Mouse (Mus musculus) gastrocnemius, postnatal 14 days (tissue): ENCODE measurements around the gene Rrbp1. TPM values are rescaled to one million over a fixed set of nuclear protein-coding genes. Genes with fewer than 3 reads are reported as not detected.

ENCODE experiments used
- DNase-seq: peaks from one replicate; pipeline ENCODE4 v3.0.0; 2021; ENCODE audit warnings: mixed read lengths
- intact Hi-C: fragments of 180-260 bp; cut with DNase I; formaldehyde crosslinking; loops from one replicate; pipeline ENCODE4 v1.15.1; 2025; ENCODE audit warnings: low total_unique reads
- total RNA-seq, 2 experiments: library from RNA; stranded (reverse); gene quantifications; 2 replicates each; pipeline ENCODE4 v1.2.3; 2021

Rrbp1 gene
- total RNA-seq, 2 experiments from 2014 or later, result 73.6 to 99.8 TPM

- DNase-seq, result peak; percentile 22
- intact Hi-C loops, result loop anchor here (10.0 kb wide), 1 partner anchor 242 kb away; no protein-coding TSS in a partner anchor
Measured at GRCm38 (mm10) chr2:143973161-143973560, 37.9 kb downstream of the Rrbp1 start.

GRCm38 (mm10) chr2:143971887-143972286 is 39.2 kb downstream of the Rrbp1 start:
- no peak for DNase-seq
- intact Hi-C loops, result loop anchor here (10.0 kb wide), 1 partner anchor 243 kb away; no protein-coding TSS in a partner anchor

- intact Hi-C loops, result loop anchor here (10.0 kb wide), 1 partner anchor 244 kb away; no protein-coding TSS in a partner anchor
Measured at GRCm38 (mm10) chr2:143970841-143971240, 40.2 kb downstream of the Rrbp1 start.

GRCm38 (mm10) chr2:143969260-143969659 is 41.8 kb downstream of the Rrbp1 start:
- intact Hi-C loops, result no loop called here
- no peak for DNase-seq

More at GRCm38 (mm10) chr2:143970841-143971240, 40.2 kb downstream of the Rrbp1 start:
- no peak for DNase-seq

GRCm38 (mm10) chr2:143963318-143963717 is 47.7 kb downstream of the Rrbp1 start:
- intact Hi-C loops, result no loop called here
- no peak for DNase-seq

- no peak for DNase-seq
Measured at GRCm38 (mm10) chr2:143962192-143962591, 48.9 kb downstream of the Rrbp1 start.

GRCm38 (mm10) chr2:143955746-143956145 is 55.3 kb downstream of the Rrbp1 start:
- intact Hi-C loops, result no loop called here
- no peak for DNase-seq

More at GRCm38 (mm10) chr2:143962192-143962591, 48.9 kb downstream of the Rrbp1 start:
- intact Hi-C loops, result no loop called here

- intact Hi-C loops, result no loop called here
- DNase-seq, result no peak
Measured at GRCm38 (mm10) chr2:143955004-143955403, 56.1 kb downstream of the Rrbp1 start.

- intact Hi-C loops, result no loop called here
- no peak for DNase-seq
Measured at GRCm38 (mm10) chr2:143953944-143954343, 57.1 kb downstream of the Rrbp1 start.

GRCm38 (mm10) chr2:143951546-143952315 is 59.3 kb downstream of the Rrbp1 start:
- intact Hi-C loops, result no loop called here
- DNase-seq, result no peak

GRCm38 (mm10) chr2:143951028-143951420 is 60.0 kb downstream of the Rrbp1 start:
- no peak for DNase-seq
- intact Hi-C loops, result no loop called here

GRCm38 (mm10) chr2:143950290-143951027 is 60.6 kb downstream of the Rrbp1 start:
- DNase-seq, result no peak
- intact Hi-C loops, result no loop called here

GRCm38 (mm10) chr2:143949217-143949616 is 61.8 kb downstream of the Rrbp1 start:
- intact Hi-C loops, result no loop called here
- DNase-seq, result no peak

GRCm38 (mm10) chr2:143948416-143948815 is 62.6 kb downstream of the Rrbp1 start:
- no peak for DNase-seq
- intact Hi-C loops, result no loop called here

GRCm38 (mm10) chr2:143947981-143948380 is 63.1 kb downstream of the Rrbp1 start:
- DNase-seq, result no peak
- intact Hi-C loops, result no loop called here

GRCm38 (mm10) chr2:143946399-143946798 is 64.7 kb downstream of the Rrbp1 start:
- no peak for DNase-seq
- intact Hi-C loops, result no loop called here

- DNase-seq, result no peak
Measured at GRCm38 (mm10) chr2:143945466-143946075, 65.5 kb downstream of the Rrbp1 start.

GRCm38 (mm10) chr2:143944796-143945195 is 66.3 kb downstream of the Rrbp1 start:
- intact Hi-C loops, result no loop called here

More at GRCm38 (mm10) chr2:143945466-143946075, 65.5 kb downstream of the Rrbp1 start:
- intact Hi-C loops, result no loop called here

GRCm38 (mm10) chr2:143940406-143940805 is 70.7 kb downstream of the Rrbp1 start:
- DNase-seq, result no peak
- intact Hi-C loops, result no loop called here

More at GRCm38 (mm10) chr2:143944796-143945195, 66.3 kb downstream of the Rrbp1 start:
- DNase-seq, result no peak

- intact Hi-C loops, result no loop called here
- DNase-seq, result no peak
Measured at GRCm38 (mm10) chr2:143937861-143938260, 73.2 kb downstream of the Rrbp1 start.
